Mouse (Mus musculus) left cerebral cortex, postnatal 36 days (tissue): Measurements from ENCODE around the gene Tprn. TPM values are rescaled to one million over a fixed set of nuclear protein-coding genes. Genes with fewer than 3 reads are reported as not detected.
A peak's percentile ranks its signal among the peaks of the same experiment; 100 is the strongest.
"Not testable (repeated sequence)": the region's sequence is repeated elsewhere in the genome, so short reads cannot be mapped to it uniquely, and the experiment has no call there.

Experiments used
- DNase-seq, 2 experiments: peaks; one replicate each; pipeline ENCODE4 v3.0.0; 2021 to 2022; ENCODE audit warnings: low spot score in 2 of 2, mixed read lengths in 1 of 2
- intact Hi-C: fragments of 180-260 bp; cut with DNase I; formaldehyde crosslinking; loops from one replicate; pipeline ENCODE4 v1.15.1; 2025
- total RNA-seq, 2 experiments: library from RNA; stranded (reverse); gene quantifications; 2 replicates each; pipeline ENCODE4 v1.2.3; 2021

The Tprn gene
- total RNA-seq, 2 experiments from 2014 or later = 18.5 to 24.7 TPM

- intact Hi-C loops = no loop called here
- DNase-seq = no peak
Observed at GRCm38 (mm10) chr2:25234050-25234449, 28.4 kb upstream of the Tprn start, which contains the start of gene Slc34a3. Slc34a3 (minus strand) TSS chr2:25234364.

- DNase-seq = no peak
- intact Hi-C loops = no loop called here
Observed at GRCm38 (mm10) chr2:25234551-25235220, 27.7 kb upstream of the Tprn start.

- intact Hi-C loops = no loop called here
- no peak for DNase-seq
Observed at GRCm38 (mm10) chr2:25236614-25237013, 25.8 kb upstream of the Tprn start, which contains the start of gene Rnf224. Rnf224 (minus strand) TSS chr2:25236787.

- intact Hi-C loops = no loop called here
- no peak for DNase-seq
Observed at GRCm38 (mm10) chr2:25237522-25237921, 24.9 kb upstream of the Tprn start.

GRCm38 (mm10) chr2:25238106-25238505, 24.3 kb upstream of the Tprn start:
- intact Hi-C loops = no loop called here
- no peak for DNase-seq

- DNase-seq = no peak
- intact Hi-C loops = no loop called here
Observed at GRCm38 (mm10) chr2:25239766-25240165, 22.7 kb upstream of the Tprn start.

GRCm38 (mm10) chr2:25240310-25240709, 22.1 kb upstream of the Tprn start:
- no peak for DNase-seq
- intact Hi-C loops = no loop called here

GRCm38 (mm10) chr2:25240723-25241437, 21.5 kb upstream of the Tprn start:
- intact Hi-C loops = no loop called here
- DNase-seq = peak; percentile 71 to 72

- DNase-seq = no peak
- intact Hi-C loops = no loop called here
Observed at GRCm38 (mm10) chr2:25241438-25241775, 21.0 kb upstream of the Tprn start.

- peak; percentile 60 to 72 for DNase-seq
- intact Hi-C loops = no loop called here
Observed at GRCm38 (mm10) chr2:25242101-25242506, 20.3 kb upstream of the Tprn start, which contains the start of the genes Rnf208 and Cysrt1. Rnf208 (plus strand) TSS chr2:25242255. Cysrt1 (minus strand) TSS chr2:25242452.

GRCm38 (mm10) chr2:25243342-25243741, 19.1 kb upstream of the Tprn start:
- no peak for DNase-seq
- intact Hi-C loops = no loop called here

GRCm38 (mm10) chr2:25244144-25244543, 18.3 kb upstream of the Tprn start:
- no peak for DNase-seq
- intact Hi-C loops = no loop called here

- intact Hi-C loops = no loop called here
- DNase-seq = no peak
Observed at GRCm38 (mm10) chr2:25246183-25247072, 16.0 kb upstream of the Tprn start, which contains the start of gene AL732309.1. AL732309.1 (minus strand) TSS chr2:25246863.

GRCm38 (mm10) chr2:25252331-25252730, 10.1 kb upstream of the Tprn start:
- intact Hi-C loops = no loop called here
- DNase-seq = no peak

- peak; percentile 88 to 90 for DNase-seq
- intact Hi-C loops = loop anchor here (2.0 kb wide), 1 partner anchor 61 kb away; no protein-coding TSS in a partner anchor
Observed at GRCm38 (mm10) chr2:25255284-25255779, 7.1 kb upstream of the Tprn start, which contains the start of gene Tmem203. Tmem203 (plus strand) TSS chr2:25255439.

GRCm38 (mm10) chr2:25256443-25257109, 5.8 kb upstream of the Tprn start:
- not testable (repeated sequence) for DNase-seq

GRCm38 (mm10) chr2:25257250-25257649, 5.2 kb upstream of the Tprn start:
- DNase-seq, intact Hi-C loops: not testable (repeated sequence)

More at GRCm38 (mm10) chr2:25256443-25257109, 5.8 kb upstream of the Tprn start:
- intact Hi-C loops = not testable (repeated sequence)

GRCm38 (mm10) chr2:25258887-25259286, 3.5 kb upstream of the Tprn start:
- intact Hi-C loops = no loop called here
- no peak for DNase-seq

- intact Hi-C loops = loop anchor here (2.0 kb wide), 1 partner anchor 37 kb away; the partner anchor contains the start of gene Tubb4b
- no peak for DNase-seq
Observed at GRCm38 (mm10) chr2:25261870-25262269, 548 bp upstream of the Tprn start.
